In the genomic region with DNA sequence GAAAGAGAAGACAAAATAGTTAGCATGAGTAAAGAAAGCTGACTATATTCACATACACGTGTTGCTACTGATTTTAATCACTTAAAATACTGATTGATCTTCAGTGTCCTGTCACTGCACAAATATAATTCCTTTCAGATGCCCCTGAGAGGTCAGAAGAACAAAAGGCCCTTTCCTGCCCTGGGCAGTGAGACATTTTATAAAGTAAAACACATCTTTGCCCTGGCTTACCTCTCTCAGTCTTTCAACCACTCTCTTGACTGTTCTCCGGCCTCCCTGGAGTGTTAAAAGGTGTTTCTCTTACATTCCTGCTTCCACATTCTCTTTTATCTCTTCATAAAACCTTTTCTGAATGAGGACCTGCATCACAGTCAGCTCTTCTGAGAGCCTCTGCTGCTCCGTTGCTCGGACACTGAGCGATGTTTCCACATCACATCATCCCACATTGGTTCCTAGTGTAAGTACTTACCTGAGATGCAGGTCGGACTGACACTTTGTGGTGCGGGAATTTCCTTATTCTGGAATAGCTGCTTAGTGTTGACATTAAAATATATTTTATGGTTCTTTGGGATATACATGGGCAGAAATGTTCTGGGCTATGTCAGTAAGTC, we compare ENCODE assay signal across 22 mouse cellular contexts.
"Had no signal": no experiment of that assay in that cellular context is flagged by ENCODE, and none has a peak within 500 bp of the region (broad histone marks: within the 10 kb centered on the region; RNA-seq: fewer than 3 reads in every experiment).

No protein-coding gene starts in this region.

- H3K9me3 ChIP-seq: heart, embryonic 10.5 days; heart, embryonic 12.5 days; hindbrain, embryonic 10.5 days; hindbrain, embryonic 12.5 days; intestine, embryonic 15.5 days; limb, embryonic 13.5 days; limb, embryonic 15.5 days had no signal

- H3K4me1 ChIP-seq: intestine, embryonic 15.5 days had no signal

- H3K4me2 ChIP-seq: heart, embryonic 12.5 days; hindbrain, embryonic 12.5 days; hindbrain, embryonic 14.5 days; intestine, embryonic 15.5 days; limb, embryonic 13.5 days; limb, embryonic 15.5 days had no signal

- H3K27ac ChIP-seq: heart, embryonic 10.5 days; hindbrain, embryonic 10.5 days; hindbrain, embryonic 12.5 days; hindbrain, embryonic 14.5 days; intestine, embryonic 15.5 days; layer of hippocampus, adult 2 months; limb, embryonic 13.5 days; limb, embryonic 15.5 days had no signal

- ATAC-seq: inflammation-experienced regulatory T-cells, adult 6 months; intestine, embryonic 15.5 days; intestine, postnatal 0 days had no signal

- H3K4me3 ChIP-seq: heart, embryonic 10.5 days; heart, embryonic 12.5 days; hindbrain, embryonic 10.5 days; hindbrain, embryonic 12.5 days; intestine, embryonic 15.5 days; layer of hippocampus, adult 2 months; limb, embryonic 13.5 days; limb, embryonic 15.5 days had no signal

- DNase-seq: gastrocnemius, postnatal 14 days; heart, adult 18-20 months; heart, postnatal 10 days; heart, postnatal 4 days; kidney, adult 18-20 months; kidney, adult 8-10 months; kidney, postnatal 10 days; kidney, postnatal 25 days; kidney, postnatal 4 days; layer of hippocampus, postnatal 36 days; left cerebral cortex, postnatal 4 days had no signal

- H3K27me3 ChIP-seq: heart, embryonic 12.5 days; hindbrain, embryonic 12.5 days; intestine, embryonic 15.5 days; limb, embryonic 13.5 days; limb, embryonic 15.5 days had no signal

- H3K9ac ChIP-seq: heart, embryonic 12.5 days; hindbrain, embryonic 12.5 days; hindbrain, embryonic 14.5 days; intestine, embryonic 15.5 days; limb, embryonic 13.5 days; limb, embryonic 15.5 days had no signal

- H3K36me3 ChIP-seq: heart, embryonic 10.5 days; heart, embryonic 12.5 days; hindbrain, embryonic 10.5 days; hindbrain, embryonic 12.5 days; intestine, embryonic 15.5 days; limb, embryonic 13.5 days; limb, embryonic 15.5 days had no signal
